Mouse (Mus musculus) right cerebral cortex, postnatal 25 days (tissue): Measurements from ENCODE around the gene Ppm1l.
A peak's percentile ranks its signal among the peaks of the same experiment; 100 is the strongest.

Experiments
- DNase-seq: peaks from one replicate; pipeline ENCODE4 v3.0.0; 2022

The Ppm1l gene

GRCm38 (mm10) chr3:69502009-69502408 is 185.3 kb downstream of the Ppm1l start:
- no peak for DNase-seq

GRCm38 (mm10) chr3:69502527-69502926 is 185.9 kb downstream of the Ppm1l start:
- DNase-seq = no peak

GRCm38 (mm10) chr3:69505090-69505489 is 188.4 kb downstream of the Ppm1l start:
- no peak for DNase-seq

GRCm38 (mm10) chr3:69506352-69506751 is 189.7 kb downstream of the Ppm1l start:
- DNase-seq = no peak

- no peak for DNase-seq
Observed at GRCm38 (mm10) chr3:69509411-69509952, 192.8 kb downstream of the Ppm1l start.

- DNase-seq = no peak
Observed at GRCm38 (mm10) chr3:69511881-69512280, 195.2 kb downstream of the Ppm1l start.

- DNase-seq = no peak
Observed at GRCm38 (mm10) chr3:69512402-69512801, 195.7 kb downstream of the Ppm1l start.

DNA sequence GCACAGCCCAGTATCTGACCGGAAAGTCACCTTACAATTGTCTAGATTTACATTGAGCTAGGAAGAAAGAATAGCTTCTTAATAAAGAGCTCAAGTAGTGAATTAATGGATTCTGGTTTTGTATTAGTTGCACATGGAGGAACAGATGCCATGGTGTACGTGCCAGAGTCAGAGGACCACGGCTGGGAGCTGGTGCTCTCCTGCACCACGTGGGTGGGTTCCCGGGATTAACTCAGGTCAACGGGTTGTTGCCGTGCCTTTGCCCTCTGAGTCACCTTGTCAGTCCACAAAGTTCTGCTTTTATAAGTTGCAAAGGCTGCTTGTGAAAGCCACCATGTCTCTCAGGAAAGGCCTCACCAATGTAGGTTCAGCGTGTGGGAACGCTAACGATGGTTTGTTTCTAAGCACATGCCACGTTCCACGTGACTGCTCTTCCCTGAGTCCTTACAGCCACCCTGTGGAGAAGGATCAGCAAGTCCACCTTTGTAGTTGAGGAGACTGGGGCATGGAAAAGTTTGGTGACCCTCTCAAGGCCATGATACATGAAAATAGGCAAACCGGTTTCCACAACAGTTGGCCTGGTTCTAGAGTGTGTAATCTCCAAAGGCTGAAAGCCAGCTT is 199.2 kb downstream of the Ppm1l start:
- no peak for DNase-seq

GRCm38 (mm10) chr3:69519188-69519587 is 202.5 kb downstream of the Ppm1l start:
- no peak for DNase-seq

DNA sequence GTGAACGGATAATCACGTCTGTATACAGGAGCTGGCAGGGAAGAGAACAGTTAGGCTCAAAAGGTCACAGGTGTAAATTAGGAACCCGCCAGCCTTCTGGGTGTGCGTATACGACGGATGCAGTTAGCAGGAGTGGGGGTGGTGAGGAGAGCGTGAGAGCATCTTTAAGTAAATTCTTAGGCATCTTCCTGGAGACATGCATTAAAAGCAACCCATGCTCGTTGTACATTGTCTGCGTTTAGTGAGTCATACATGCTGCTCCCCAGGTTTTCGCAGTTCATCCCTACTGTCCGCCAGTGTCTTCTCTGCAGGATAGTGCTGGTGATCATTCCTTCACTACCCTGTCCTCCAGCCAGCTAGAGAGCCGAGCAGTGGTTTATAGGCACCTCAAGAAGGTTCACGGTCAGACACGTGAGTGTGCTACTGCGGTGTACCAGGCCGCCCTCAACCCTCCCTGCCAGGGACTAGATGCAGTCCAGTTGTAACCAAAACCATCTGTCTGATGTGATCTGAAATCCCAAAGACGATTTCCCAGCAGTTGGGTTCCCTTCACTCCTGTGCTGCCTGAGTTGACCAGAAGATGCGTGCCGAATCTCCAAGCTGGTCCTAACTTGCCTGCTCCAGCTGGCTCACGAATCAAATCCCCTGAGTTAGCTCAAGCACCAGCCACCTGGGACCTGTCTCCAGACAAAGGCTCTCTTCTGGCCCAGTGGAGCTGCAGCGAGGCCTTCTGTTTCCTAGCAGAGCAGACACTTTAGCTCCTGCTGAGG is 203.3 kb downstream of the Ppm1l start:
- peak; percentile 20 for DNase-seq

DNA sequence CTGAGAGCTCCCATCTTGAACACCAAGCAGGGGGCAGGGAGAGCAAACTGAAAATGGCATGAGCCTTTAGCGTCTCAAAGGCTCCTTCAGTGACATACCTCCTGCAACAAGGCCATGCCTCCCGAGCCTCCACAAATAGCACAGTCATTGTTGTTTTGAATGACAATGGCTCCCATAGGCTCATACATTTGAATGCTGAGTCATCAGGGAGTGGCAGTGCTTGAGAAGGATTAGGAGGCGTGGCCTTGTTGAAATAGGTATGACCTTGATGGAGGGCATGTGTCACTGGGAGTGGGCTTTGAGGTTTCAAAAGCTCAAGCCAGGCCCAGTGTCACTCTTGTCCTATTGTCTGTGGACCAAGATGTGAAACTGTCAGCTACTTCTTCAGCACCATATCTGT is 205.6 kb downstream of the Ppm1l start:
- no peak for DNase-seq

- no peak for DNase-seq
Observed at GRCm38 (mm10) chr3:69524356-69525071, 207.9 kb downstream of the Ppm1l start.

- no peak for DNase-seq
Observed at GRCm38 (mm10) chr3:69525072-69525529, 208.4 kb downstream of the Ppm1l start.

DNA sequence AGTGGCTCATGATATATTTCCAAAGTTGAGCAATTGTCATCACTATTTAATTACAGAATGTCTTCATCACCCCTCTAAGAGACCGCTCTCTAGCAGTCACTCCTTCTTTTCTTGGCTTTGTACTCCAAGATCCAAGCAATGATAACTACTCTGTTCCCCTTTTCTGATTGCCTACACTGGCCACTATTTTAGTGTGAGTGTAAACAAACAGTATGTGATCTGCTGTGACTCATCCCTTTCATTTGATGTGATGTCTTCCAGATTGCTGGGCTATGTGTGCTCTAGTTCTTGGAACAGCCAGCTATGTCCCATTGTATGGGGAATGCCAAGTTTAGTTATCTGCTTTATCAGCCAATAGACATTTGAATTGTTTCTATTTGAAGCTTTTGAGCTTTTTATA is 210.7 kb downstream of the Ppm1l start:
- no peak for DNase-seq

- DNase-seq = no peak
Observed at GRCm38 (mm10) chr3:69529576-69529975, 212.9 kb downstream of the Ppm1l start.

DNA sequence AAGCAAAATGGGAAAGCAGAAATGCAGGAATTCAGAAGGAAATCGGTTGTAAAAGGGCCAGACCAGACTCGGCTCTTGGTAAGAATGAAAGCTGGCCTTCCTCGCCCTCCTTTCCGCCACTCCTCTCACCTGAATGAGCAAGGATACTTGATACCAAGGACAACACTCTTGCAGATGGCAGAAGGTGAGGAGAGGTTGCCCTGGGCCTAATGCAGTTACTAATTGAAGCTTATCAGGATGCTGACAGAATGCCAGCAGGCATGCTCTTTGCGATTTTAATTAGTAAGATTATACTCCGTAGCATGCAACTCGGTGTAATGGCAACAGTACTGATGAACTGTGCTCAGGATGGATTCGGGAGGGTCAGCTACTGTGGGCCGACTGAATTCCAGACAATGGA is 214.8 kb downstream of the Ppm1l start:
- no peak for DNase-seq

- DNase-seq = no peak
Observed at GRCm38 (mm10) chr3:69532687-69533086, 216.0 kb downstream of the Ppm1l start.

GRCm38 (mm10) chr3:69535486-69535885 is 218.8 kb downstream of the Ppm1l start:
- no peak for DNase-seq

- DNase-seq = no peak
Observed at GRCm38 (mm10) chr3:69535941-69536647, 219.4 kb downstream of the Ppm1l start.

GRCm38 (mm10) chr3:69542962-69543361 is 226.3 kb downstream of the Ppm1l start:
- DNase-seq = no peak

DNA sequence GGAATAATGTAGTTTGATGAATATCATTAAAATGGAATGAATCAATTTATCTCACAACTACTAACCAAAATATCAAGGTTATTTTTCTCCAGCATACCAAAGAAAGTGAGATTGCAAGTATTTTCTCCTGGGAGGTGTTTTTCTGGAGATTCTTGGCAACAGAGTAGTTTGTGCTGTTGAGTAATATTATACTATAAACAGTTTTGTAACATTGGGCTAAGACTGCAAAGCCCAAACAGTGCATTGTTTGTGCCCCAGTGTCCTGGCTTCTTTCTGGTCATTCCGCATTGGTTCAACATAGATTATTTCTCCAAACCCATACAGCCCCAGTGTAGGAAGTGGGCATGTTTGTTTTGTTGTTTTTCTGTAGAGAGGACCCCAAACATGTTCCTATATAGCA is 227.1 kb downstream of the Ppm1l start:
- DNase-seq = no peak

- DNase-seq = no peak
Observed at GRCm38 (mm10) chr3:69545017-69545416, 228.4 kb downstream of the Ppm1l start.
